Mouse (Mus musculus) hindbrain, embryonic 10.5 days (tissue): ENCODE results near the gene Rnf207. TPM values are rescaled to one million over a fixed set of nuclear protein-coding genes. Genes with fewer than 3 reads are reported as not detected.

Source experiments
- DNase-seq: peaks from one replicate; pipeline ENCODE4 v3.0.0-alpha.2; 2017; ENCODE audit warnings: low spot score
- H3K27ac ChIP-seq: fragments of 300-500 bp; sonication (generic); 2 replicates; pipeline ENCODE4 v1.5.1; 2016; ENCODE audit warnings: mild to moderate bottlenecking, moderate library complexity
- H3K27me3 ChIP-seq: fragments of 300-500 bp; sonication (generic); 2 replicates; pipeline ENCODE4 v1.6.1; 2016; ENCODE audit warnings: mild to moderate bottlenecking; ENCODE audit not compliant: poor library complexity, insufficient read depth, severe bottlenecking
- H3K36me3 ChIP-seq: fragments of 300-500 bp; sonication (generic); 2 replicates; pipeline ENCODE4 v1.6.1; 2016; ENCODE audit warnings: mild to moderate bottlenecking, moderate library complexity
- H3K4me1 ChIP-seq: fragments of 300-500 bp; sonication (generic); replicated peaks from 2 replicates; pipeline ENCODE4 v1.6.1; 2016; ENCODE audit warnings: mild to moderate bottlenecking
- H3K4me3 ChIP-seq: fragments of 300-500 bp; sonication (generic); 2 replicates; pipeline ENCODE4 v1.5.1; 2016; ENCODE audit warnings: mild to moderate bottlenecking, moderate library complexity
- H3K9me3 ChIP-seq: fragments of 300-500 bp; sonication (generic); 2 replicates; pipeline ENCODE4 v1.6.1; 2016; ENCODE audit warnings: mild to moderate bottlenecking, moderate library complexity
- WGBS: fragments of 180-500 bp; shearing (Covaris S2); methylation state at CpG from one replicate; pipeline ENCODE4 v1.1.7; 2016; 5-methylcytosine and 5-hydroxymethylcytosine counted together
- polyA plus RNA-seq: library from polyadenylated mRNA; unstranded; fragments of >200 nt; fragmentation: Nextera tagmentation; extraction: Ambion mirVana; gene quantifications from 2 replicates; pipeline ENCODE4 v1.2.1, GENCODE M21; 2016

Rnf207 gene
- polyA plus RNA-seq, result 3.0 and 3.3 TPM in 2 replicates

DNA sequence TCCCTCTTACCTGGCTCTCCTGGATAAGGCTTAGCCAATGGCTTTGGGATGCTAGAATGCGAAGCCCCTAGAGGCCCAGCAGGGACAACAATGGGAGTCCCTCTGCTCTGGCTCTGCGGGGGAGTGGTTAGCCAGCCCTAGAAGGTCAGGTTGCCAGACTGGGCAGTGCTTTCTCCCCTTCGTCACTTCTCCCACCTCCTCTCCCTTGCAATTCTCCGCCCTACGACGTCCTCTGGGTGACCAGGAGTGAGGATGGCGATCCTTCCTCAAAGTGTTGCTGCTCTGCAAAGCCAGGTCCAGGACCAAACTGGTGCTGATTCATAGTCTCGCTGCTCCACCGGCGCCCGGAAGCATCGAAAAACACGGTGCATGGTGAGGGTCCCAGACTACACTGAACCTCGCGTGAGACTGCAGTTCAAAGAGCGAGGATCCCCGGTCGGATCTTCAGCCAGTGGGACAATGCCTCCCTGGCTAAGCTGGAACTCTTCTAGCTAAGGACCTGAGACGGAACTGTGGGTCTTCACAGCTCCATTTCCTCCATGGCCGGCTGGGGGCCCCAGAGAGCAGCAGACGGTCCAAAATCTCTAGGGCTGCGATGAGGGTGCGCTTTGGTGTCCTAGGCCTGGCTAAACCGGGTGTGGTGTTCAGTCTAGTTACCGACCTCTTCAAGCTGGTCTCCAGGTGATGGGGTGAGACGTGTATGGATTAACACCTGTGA, at the start of gene Rnf207:
Gene Rnf207 (minus strand): TSS at position 477 of the 718 bp plus-strand sequence.
- peak; percentile 59 for DNase-seq
- Histone ChIP-seq H3K4me1 (peaks cover 50% of the 10 kb centered on the region), H3K27ac (peak within 1 kb of the TSS; percentile 37; the same call in 1 of the 2 replicates), H3K27me3 (peaks cover 65% of the 10 kb centered on the region), H3K36me3 (no peaks in the 10 kb centered on the region), H3K9me3 (no peaks in the 10 kb centered on the region), H3K4me3 (peak within 1 kb of the TSS; percentile 42)
- 4% methylated on average over 26 of the region's 26 CpGs for WGBS

- Histone ChIP-seq H3K27ac (no peak overlapping the region; the same call in 1 of the 2 replicates), H3K4me3 (no peak overlapping the region), H3K4me1 (peaks cover 44% of the 10 kb centered on the region), H3K9me3 (no peaks in the 10 kb centered on the region), H3K36me3 (no peaks in the 10 kb centered on the region), H3K27me3 (peaks cover 35% of the 10 kb centered on the region)
- WGBS, result 62% methylated on average over 7 of the region's 7 CpGs
- no peak for DNase-seq
Observed at GRCm38 (mm10) chr4:152365228-152365627, 46.4 kb upstream of the Rnf207 start.

GRCm38 (mm10) chr4:152362180-152362579, 43.4 kb upstream of the Rnf207 start:
- no peaks in the 10 kb centered on the region for H3K9me3 ChIP-seq
- no peak for DNase-seq
- no peak overlapping the region for H3K4me3 ChIP-seq
- H3K36me3 ChIP-seq, result no peaks in the 10 kb centered on the region
- H3K27ac ChIP-seq, result no peak overlapping the region
- WGBS, result 78% methylated on average over 9 of the region's 9 CpGs
- H3K4me1 ChIP-seq, result peaks cover 50% of the 10 kb centered on the region
- peaks cover 52% of the 10 kb centered on the region for H3K27me3 ChIP-seq

GRCm38 (mm10) chr4:152360855-152361254, 42.1 kb upstream of the Rnf207 start:
- Histone ChIP-seq H3K4me3 (peak overlapping the region; percentile 39), H3K27ac (no peak overlapping the region), H3K27me3 (peaks cover 46% of the 10 kb centered on the region), H3K4me1 (peaks cover 50% of the 10 kb centered on the region), H3K36me3 (no peaks in the 10 kb centered on the region), H3K9me3 (no peaks in the 10 kb centered on the region)
- WGBS, result under 1% methylated on average over 24 of the region's 24 CpGs
- peak; percentile 76 for DNase-seq

DNA sequence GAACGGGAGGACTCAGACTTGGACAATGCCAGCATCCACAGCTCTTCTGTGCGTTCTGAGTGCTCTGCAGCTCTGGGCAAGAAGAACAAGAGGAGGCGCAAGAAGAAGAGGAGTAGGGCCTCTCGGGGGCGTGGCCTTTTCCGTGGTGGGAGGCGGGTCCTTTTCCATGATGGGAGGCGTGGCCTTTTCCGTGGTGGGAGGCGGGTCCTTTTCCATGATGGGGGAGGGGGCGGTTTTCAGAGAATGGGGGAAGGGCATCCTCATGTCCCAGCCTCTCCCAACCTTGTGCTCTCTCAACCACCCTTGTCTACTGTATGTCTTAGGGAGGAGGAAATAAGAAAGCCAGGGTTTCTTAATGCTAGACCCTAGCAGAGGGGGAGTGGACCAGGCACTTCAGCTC, 40.9 kb upstream of the Rnf207 start:
- H3K27me3 ChIP-seq, result peaks cover 42% of the 10 kb centered on the region
- H3K9me3 ChIP-seq, result no peaks in the 10 kb centered on the region
- H3K36me3 ChIP-seq, result no peaks in the 10 kb centered on the region
- peaks cover 40% of the 10 kb centered on the region for H3K4me1 ChIP-seq
- H3K4me3 ChIP-seq, result no peak overlapping the region
- no peak overlapping the region for H3K27ac ChIP-seq
- 8% methylated on average over 11 of the region's 11 CpGs for WGBS
- no peak for DNase-seq

DNA sequence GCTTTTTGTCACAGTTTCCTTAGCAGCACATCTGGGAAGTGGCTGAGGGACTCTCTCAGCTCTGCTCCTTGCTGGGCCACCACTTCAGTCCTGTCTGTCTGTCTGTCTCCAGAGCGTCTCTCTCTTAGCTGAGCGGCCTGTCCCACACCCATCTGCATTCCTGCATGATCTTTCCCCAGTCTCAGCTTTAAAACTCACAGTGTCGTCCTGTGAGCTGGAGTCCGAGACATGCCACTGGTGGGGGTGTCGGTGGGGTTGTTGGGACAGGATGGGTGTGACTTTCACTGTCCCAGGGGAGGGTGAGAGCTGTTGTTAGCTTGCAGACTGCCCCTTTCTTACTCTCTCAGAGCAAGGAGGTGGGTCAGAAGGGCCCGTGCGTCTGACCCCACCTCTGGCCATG, 36.9 kb upstream of the Rnf207 start:
- no peaks in the 10 kb centered on the region for H3K9me3 ChIP-seq
- H3K36me3 ChIP-seq, result no peaks in the 10 kb centered on the region
- no peak overlapping the region for H3K27ac ChIP-seq
- WGBS, result 81% methylated on average over 7 of the region's 7 CpGs
- no peak for DNase-seq
- peaks cover 32% of the 10 kb centered on the region for H3K4me1 ChIP-seq
- H3K4me3 ChIP-seq, result no peak overlapping the region
- peaks cover 59% of the 10 kb centered on the region for H3K27me3 ChIP-seq

- H3K27ac ChIP-seq, result no peak overlapping the region
- 84% methylated on average over 14 of the region's 14 CpGs for WGBS
- H3K4me3 ChIP-seq, result no peak overlapping the region
- peaks cover 32% of the 10 kb centered on the region for H3K4me1 ChIP-seq
- no peaks in the 10 kb centered on the region for H3K9me3 ChIP-seq
- H3K27me3 ChIP-seq, result peaks cover 59% of the 10 kb centered on the region
- no peaks in the 10 kb centered on the region for H3K36me3 ChIP-seq
- DNase-seq, result no peak
Observed at GRCm38 (mm10) chr4:152353886-152354637, 35.3 kb upstream of the Rnf207 start.

GRCm38 (mm10) chr4:152351422-152352305, 32.9 kb upstream of the Rnf207 start:
- Histone ChIP-seq H3K4me3 (no peak overlapping the region), H3K27me3 (peaks cover 70% of the 10 kb centered on the region)
- WGBS, result 17% methylated on average over 14 of the region's 14 CpGs

GRCm38 (mm10) chr4:152350722-152351421, 32.1 kb upstream of the Rnf207 start:
- no peaks in the 10 kb centered on the region for H3K9me3 ChIP-seq
- no peak for DNase-seq
- 37% methylated on average over 8 of the region's 8 CpGs for WGBS
- H3K4me3 ChIP-seq, result no peak overlapping the region
- peaks cover 32% of the 10 kb centered on the region for H3K4me1 ChIP-seq
- no peaks in the 10 kb centered on the region for H3K36me3 ChIP-seq
- no peak overlapping the region for H3K27ac ChIP-seq
- H3K27me3 ChIP-seq, result peaks cover 70% of the 10 kb centered on the region

More at GRCm38 (mm10) chr4:152351422-152352305, 32.9 kb upstream of the Rnf207 start:
- no peak for DNase-seq
- Histone ChIP-seq H3K9me3 (no peaks in the 10 kb centered on the region), H3K27ac (no peak overlapping the region), H3K36me3 (no peaks in the 10 kb centered on the region), H3K4me1 (peaks cover 32% of the 10 kb centered on the region)

GRCm38 (mm10) chr4:152349837-152350381, 31.1 kb upstream of the Rnf207 start:
- 12% methylated on average over 17 of the region's 17 CpGs for WGBS
- Histone ChIP-seq H3K27ac (no peak overlapping the region), H3K9me3 (no peaks in the 10 kb centered on the region), H3K27me3 (peaks cover 70% of the 10 kb centered on the region), H3K4me1 (peaks cover 32% of the 10 kb centered on the region), H3K36me3 (no peaks in the 10 kb centered on the region), H3K4me3 (no peak overlapping the region)
- DNase-seq, result no peak

DNA sequence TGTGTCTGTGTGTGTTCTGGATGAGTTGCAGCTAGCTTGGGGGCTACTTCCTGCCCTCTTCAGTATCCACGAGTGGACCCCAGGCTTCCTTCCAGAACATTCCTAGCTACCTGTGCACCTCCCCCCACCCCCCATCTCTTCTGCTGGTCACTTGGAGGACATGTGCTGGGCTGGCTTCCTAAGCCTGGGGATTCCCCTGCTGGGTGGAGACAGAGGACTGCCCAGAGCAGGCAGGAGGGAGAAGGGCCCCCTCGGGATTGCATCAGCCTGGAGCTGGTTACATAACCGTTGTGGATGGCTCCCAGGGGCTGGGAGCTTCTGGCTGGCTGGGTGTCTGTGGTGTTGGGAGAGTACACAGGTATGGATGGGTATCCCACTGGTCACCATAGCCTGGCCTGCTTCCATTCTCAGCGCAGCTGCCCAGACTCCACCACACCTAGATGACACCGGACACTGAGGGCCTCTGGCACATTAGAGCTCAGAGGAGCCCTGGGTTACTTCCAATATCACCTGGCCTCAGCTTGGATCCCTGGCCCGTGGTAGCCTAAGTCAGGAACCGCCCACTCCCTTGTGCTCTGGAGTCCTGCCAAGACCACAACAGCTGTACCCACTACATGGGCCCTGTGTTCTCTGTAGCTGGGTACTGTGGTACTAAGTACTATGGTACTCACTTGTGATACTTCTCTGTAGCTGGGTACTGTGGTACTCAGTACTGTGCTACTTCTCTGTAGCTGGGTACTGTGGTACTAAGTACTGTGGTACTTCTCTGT, 26.5 kb upstream of the Rnf207 start:
- peaks cover 37% of the 10 kb centered on the region for H3K4me1 ChIP-seq
- WGBS, result 66% methylated on average over 7 of the region's 7 CpGs

More for the DNA sequence above, 26.5 kb upstream of the Rnf207 start:
- H3K27me3 ChIP-seq, result peaks cover 73% of the 10 kb centered on the region
- no peaks in the 10 kb centered on the region for H3K36me3 ChIP-seq
- H3K9me3 ChIP-seq, result no peaks in the 10 kb centered on the region
- no peak overlapping the region for H3K27ac ChIP-seq
- DNase-seq, result no peak
- H3K4me3 ChIP-seq, result no peak overlapping the region
